Mouse (Mus musculus) CD4-positive, CD25-positive, alpha-beta regulatory T cell, adult 2 months (primary cell): ENCODE data around the gene Cyp4f40.
"Not testable (repeated sequence)": the region's sequence is repeated elsewhere in the genome, so short reads cannot be mapped to it uniquely, and the experiment has no call there.

Experiments used
- DNase-seq: peaks from one replicate; pipeline ENCODE4 v3.0.0-alpha.2; 2012; ENCODE audit warnings: low read depth, low spot score

Gene Cyp4f40

DNA sequence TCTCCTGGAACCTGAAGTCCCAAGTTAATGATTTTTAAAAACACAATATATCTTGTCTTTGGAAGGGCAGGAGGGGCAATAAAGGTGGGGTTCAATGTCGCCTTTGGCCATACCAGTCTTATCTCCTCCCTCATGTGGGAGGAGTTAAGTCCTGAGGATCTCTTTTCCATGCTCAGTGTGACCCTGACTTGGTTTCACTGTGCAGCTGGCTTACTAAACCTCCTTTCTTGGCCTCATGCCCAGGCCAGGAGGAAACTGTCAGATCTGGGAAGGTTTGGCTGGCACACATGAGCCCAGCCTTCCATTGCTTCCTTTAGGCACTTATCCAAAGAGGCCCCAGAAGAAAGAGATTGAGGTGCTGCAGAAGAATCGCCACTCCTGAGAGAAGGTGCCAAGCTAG is at the start of gene Cyp4f40:
Gene Cyp4f40, plus strand, starts transcription at position 189 of the 400 bp plus-strand sequence.
- DNase-seq, result no peak

DNA sequence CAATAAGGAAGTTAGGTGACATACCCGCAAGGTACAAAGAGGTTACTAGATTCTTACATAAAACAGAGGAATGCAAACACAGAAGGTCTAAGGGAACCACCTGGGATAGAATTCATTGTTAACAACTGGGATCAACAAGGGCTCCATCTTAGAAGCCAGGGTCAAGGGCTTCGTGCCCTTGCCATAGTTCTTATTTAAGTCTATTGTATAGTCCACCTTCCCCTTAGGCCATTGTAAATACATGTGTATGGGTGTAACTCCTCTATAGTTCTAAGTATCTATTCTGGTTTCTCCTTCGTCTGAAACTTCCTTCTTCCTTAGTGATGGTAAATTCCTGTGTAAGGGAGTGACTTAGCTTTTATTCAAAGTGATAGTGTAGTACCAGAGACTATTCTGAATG is 48.5 kb upstream of the Cyp4f40 start:
- DNase-seq, result not testable (repeated sequence)

DNA sequence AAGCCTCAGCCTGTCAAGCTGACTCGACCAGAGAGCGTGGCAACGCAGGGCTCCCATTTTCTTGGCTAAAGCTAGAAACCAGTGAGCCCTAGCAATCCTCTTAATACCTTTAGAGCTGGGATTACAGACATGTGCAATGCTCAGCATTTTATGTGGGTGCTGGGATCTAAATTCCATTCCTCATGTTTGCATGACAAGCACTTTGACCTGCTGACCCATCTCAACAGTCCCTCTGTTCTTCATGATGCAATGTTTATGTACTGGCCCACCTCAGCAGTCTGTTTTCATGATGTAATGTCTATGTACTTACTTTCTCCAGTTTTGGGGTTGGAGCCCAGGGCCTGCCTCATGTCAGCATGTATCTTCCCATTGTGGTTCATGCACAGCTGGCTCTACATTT is 47.8 kb upstream of the Cyp4f40 start:
- no peak for DNase-seq

DNA sequence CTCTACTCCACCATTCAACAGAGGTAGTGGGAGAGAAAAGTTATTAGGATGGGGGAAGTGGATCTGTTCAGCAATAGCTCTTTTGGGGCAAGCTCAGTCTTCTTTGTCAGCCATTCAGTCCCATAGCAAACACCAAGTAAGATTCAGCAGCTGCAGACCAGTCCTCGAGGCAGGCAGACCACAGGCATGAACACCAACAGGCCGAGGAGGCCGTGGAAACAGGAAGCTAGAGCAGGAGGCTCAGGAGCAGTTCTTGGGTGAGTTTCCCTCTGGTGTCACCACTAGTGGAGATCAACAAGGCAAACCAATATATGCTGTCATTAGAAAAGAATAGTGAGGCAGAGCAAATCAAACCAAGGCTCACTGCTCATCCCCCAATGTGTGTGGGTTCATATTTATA is 46.3 kb upstream of the Cyp4f40 start:
- no peak for DNase-seq

DNA sequence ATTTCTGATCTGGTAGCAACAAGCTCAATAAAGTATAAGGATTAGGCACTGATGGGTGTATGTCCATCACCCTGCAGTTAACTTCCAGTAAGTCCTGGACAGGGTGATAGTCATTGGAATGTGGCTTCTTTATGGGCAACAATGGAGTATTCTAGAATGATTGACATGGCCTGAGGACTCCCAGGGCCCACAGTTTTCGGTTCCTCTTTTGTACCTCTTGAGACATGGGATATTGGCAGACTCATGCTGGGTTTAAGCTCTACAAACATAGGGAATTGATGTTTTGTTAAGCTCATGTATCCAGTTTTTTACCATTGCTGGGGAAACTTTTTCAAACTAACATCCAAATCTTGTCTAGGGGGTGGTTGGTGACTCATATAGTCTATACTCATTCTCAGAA is 41.4 kb upstream of the Cyp4f40 start:
- no peak for DNase-seq

DNA sequence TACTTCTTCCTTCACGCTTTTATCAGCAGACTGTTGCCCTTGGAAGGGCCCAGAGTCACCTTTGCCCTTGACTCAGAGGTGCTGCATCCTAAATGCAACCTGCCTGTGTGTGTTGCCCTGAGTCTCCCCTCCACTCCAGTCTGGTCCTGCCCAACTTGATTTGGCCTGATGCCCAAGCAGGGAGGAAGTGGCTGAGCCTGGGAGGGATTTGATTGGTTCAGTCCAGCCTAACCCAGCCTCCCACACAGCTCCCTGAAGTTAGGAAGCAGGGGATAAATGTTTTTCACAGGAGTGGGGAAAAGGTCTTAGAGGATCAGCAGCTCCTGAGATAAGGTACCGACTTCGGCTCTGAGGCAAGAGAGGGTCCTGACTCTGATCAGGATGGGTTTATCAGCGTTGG is 37.7 kb upstream of the Cyp4f40 start, which contains the start of gene Cyp4f37:
Gene Cyp4f37, plus strand, starts transcription at position 292 of the 400 bp plus-strand sequence.
- not testable (repeated sequence) for DNase-seq

DNA sequence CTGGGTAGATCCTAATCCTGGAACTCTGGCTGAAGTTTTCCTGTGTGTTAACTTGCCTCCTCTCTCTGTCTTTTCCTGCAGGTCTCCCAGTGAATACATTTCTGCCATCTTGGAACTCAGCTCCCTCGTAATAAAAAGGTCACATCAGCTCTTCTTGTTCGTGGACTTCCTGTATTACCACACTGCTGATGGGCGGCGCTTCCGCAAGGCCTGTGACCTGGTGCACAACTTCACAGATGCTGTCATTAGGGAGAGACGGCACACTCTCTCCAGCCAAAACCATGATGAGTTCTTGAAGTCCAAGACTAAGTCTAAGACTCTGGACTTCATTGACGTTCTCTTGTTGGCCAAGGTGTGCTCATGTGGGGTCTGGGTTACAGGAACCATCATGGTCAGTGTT is 29.0 kb upstream of the Cyp4f40 start:
- not testable (repeated sequence) for DNase-seq

DNA sequence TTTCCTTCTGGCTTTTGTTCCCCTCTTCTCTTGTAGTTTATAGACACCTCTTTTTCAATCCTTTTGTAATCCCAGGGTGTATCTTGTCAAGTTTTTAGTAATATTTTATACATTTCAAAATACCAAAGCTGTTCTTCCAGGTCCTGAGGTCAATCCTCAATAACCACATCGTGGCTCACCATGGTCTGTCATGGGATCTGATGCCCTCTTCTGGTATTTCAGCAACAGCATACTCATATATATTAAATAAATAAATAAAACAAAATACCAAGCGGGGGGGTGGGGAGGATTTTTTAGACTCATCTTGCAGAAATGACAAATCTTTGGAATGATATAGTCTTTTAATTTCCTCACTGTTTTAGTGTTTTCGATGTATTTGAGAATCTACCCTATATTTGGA is 26.8 kb upstream of the Cyp4f40 start:
- no peak for DNase-seq

DNA sequence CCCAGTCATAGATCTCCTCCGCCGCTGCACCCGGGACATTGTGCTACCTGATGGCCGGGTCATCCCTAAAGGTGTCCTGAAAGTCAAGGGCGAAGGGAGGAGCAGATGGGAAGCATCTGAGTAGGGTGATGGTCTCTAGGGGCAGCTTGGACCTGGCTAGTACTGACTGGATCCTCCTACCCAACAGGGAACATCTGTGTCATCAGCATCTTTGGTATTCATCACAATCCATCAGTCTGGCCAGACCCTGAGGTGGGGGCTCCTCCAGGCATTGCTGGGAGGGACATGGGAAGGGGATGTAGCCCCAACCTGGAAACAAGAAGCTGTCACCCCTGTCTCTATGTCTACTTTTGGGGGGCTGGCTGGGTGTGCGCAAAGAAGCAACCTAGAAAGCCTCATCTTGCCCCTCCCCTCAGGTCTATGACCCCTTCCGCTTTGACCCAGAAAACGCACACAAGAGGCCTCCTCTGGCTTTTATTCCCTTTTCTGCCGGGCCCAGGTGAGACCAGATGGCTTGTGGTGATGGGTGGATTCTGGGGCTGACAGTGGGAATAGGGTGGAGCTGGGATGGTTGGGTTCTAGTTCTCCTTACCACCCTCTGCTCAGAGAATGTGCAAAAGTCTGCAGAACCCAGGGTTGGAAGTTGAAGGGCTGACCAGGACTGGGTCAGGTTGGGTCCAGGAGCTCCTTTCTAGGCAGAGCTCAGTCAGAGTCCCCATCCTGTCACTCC is 24.3 kb upstream of the Cyp4f40 start:
- DNase-seq, result not testable (repeated sequence)

DNA sequence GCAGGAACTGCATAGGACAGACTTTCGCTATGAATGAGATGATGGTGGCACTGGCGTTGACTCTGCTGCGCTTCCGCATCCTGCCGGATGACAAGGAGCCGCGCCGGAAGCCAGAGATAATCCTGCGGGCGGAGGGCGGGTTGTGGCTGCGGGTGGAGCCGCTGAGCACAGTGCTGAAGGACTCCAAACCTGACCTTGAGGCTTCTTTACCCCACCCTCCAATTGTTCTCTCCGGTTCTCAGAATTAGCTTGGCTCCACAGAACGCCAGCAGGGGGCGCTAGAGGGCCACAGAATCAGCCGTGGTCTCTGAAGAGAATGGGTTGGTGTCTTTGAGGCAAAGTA is 23.8 kb upstream of the Cyp4f40 start:
- peak; percentile 87 for DNase-seq

DNA sequence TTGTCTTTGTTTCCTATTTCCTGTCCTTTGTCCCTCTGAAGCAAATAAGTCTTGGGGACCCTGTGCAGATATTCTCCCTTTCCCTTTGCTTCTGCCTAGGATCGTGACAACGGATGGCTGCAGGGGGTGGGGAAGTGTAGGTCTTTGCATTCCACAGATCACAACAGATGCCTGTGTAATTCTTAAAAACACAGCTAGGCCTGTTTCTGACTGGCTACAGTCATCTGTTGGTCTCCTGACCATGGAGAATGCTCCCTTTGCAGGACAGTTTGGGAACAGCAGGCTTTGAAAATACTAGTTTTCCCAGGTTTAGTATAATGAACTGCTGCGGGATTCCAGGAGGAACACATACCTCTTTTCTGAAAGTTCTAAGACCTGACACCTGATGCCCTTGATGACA is 22.4 kb upstream of the Cyp4f40 start:
- DNase-seq, result no peak

DNA sequence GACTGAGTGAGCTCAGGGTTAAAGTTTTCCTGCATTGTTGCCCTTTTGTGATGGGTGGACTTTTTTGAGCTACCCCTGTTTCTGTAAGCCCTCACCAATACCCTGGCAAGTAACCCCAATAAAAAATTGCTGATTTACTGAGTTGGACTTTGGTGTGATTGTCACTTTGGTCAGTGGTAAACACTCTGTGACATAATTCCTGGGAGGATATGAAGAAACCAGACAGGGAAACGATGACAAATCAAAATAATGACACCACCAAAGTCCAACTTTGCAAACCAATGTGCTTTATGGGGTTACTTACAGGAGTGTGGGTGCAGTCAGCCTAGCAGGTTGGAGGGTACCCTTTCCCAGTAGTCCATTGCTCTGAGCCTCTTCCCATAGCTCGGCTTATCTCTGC is 21.5 kb upstream of the Cyp4f40 start:
- no peak for DNase-seq

DNA sequence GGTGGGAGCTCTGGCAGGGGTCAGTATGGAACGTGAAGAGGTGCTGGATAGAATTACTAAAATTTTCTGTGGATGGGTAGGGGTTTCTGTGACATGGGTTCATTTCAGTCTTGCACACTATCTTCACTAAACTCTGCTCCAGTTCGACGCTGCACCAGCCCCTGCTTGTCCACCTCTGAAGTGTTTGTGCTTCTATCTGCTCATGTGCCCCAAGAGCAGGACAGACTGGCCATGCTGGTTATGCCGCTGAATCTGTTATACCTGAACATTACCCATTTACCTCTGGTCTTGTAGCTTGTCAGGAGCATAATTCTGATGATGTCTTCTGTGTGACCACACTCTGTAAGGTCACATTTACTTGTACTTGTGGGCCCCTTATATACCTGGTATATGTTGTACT is 12.1 kb upstream of the Cyp4f40 start:
- DNase-seq, result no peak

DNA sequence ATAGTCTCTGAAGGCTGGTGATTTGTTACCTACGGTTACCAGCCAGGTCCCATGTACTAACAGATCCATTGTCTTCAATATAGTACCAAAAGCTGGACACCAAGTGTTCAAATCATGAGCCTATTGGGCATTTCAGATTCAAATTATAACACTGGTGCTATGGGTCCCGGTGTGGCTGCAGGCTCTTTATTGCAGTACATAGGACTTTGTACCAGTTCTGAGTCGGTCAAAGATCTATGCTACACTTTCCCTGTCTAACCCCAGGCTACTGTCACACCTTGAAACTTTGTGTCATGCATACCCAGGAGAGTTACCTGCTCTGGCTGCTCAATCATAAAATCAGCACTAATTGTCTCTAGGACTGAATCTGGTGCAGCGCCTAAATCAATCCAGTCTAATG is 4.8 kb upstream of the Cyp4f40 start:
- DNase-seq, result no peak

DNA sequence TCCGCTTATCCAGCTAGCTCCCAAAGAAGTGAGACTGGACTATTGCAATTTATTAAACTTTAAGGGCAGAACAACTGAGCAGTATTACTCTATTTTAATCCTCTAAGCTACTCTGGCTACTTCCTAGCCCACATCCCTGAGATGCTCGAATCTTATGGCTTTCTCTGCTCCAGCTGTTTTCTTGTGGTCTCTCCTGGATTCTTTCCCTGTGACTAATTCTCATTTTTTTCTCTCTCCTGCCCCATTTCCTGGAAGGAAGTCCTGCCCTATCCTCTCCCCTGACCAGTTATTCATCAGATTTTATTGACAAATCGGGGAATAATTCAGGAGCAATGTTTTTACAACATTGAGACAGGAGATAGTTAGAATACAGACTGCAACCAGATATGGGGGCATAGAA is 1.7 kb upstream of the Cyp4f40 start:
- DNase-seq, result no peak

DNA sequence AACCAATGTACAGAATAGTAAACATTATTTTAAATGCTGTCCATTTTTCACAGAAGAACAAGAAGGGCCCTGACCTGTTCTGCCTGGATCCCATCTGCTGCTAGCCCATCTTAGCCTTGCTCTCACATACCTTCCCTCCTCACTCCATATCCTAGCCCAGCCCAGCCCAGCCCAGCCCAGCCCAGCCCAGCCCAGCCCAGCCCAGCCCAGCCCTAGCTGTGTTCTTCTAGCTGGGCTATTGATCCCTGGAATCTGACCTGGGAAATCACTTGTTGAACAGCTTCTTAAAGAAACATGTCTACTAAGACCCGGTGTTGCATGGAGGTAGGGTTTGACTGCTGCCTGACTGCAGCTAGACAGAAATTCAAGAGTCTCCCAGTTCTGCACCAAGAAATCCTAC is 454 bp upstream of the Cyp4f40 start:
- DNase-seq, result no peak

DNA sequence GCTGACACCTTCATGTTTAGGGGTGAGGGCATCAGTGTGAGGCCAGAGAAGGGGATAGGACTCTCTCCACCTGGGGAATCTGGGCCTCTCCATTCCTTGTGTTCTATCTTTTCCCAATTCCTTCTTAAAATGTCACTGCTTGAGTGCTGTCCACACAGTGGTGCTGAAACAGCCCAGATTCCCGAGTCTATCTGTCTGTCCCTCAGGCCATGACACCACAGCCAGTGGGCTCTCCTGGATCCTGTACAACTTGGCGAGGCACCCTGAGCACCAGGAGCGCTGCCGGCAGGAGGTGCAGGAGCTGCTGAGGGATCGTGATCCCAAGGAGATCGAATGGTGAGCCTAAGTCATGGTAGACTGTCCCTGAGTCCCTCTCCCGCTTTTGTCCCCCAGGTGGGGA is 15.3 kb downstream of the Cyp4f40 start:
- no peak for DNase-seq

DNA sequence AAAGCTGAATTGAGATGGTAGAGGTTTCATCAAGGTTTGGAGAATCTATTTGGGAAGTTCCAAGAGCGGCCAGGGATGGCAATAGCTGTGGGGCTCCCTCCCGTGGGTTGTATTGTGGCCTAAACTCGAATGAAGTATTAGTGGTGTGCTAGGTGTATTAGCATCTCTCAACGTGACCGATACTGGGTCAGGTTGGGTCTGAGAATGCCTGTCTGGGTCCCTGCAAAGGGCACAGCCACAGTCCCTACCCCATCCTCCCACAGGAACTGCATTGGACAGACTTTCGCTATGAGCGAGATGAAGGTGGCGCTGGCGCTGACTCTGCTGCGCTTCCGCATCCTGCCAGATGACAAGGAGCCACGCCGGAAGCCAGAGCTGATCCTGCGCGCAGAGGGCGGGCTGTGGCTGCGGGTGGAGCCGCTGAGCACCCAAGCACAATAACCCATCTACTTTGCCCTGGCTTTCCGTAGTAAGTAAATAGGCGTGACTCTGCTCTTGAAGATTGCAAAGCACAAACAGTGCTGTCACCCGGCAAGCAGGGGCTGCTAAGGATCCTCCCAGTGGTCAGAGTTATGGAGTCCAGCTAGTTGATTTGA is 17.4 kb downstream of the Cyp4f40 start:
- DNase-seq, result peak; percentile 63

DNA sequence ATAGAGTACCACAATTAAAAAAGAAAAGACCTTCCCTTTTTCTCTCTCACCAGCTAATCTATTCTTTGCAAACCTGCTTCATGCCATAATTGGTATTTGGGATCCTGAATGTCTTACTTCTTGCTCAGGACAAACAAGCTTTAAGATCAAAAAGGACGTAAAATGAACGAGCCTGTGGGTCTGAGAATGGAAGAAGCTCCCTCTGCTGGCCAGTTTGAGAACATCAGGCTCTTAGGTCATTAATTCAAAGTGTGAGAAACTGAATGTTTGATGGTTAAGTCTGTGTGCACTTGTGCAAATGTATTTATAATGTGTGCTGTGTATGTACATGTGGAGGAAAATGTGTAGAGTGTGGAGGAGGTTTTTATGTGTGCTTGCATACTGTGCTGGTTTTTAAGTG is 21.7 kb downstream of the Cyp4f40 start:
- DNase-seq, result peak; percentile 80

DNA sequence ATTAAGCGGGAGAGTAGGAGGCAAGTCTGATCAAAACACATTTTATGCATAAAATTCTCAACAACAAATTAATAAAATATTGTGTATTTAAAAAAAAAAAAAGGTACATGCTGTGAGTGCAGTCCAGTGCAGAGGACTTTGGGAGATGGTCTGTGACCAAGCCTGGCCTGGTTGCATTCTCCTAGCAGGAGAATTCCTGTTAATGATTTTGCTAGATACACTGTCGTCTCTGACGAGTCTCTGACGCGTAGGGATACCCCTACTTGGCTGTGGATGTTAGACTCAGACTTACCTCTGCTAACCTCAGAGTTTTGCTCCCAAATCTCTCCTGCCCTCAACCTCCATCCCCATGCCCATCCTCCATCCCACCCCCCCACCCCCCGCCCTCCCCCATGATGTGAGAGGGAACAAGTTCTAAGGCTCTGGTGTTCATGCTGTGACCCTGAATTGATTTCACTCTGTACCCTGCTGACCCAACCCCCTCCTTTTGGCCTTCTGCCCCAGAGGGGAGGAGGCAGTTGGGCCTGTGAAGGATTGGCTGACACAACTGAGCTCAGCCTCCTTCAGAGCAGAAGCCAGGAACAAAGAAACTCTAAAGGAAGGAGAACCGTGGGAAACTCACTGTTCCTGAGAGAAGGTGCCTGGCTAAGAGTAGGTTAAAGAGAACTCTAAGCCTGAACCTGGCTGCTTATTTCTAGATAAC is 26.5 kb downstream of the Cyp4f40 start, which contains the start of gene Cyp4f15:
Gene Cyp4f15, plus strand, starts transcription at position 580 of the 703 bp plus-strand sequence.
- no peak for DNase-seq

DNA sequence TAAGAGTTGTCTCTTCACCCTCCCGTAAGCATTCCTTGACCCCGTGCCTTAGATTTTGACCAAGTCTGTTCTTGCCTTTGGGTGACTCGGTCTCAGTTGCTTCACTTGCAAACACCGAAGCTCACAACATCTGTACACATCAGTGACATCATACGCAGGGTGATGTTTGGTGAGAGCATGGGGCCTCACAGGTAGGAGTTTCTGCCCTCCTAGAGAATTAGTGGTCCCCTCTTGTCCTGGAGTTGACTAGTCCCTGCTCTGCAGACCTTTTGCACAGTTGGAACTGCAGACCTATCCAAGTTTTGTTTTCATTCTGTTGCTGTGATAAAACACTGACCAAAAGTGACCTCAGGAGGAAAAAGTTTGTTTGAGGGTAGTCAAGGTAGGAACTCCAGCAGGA is 28.0 kb downstream of the Cyp4f40 start:
- DNase-seq, result no peak

DNA sequence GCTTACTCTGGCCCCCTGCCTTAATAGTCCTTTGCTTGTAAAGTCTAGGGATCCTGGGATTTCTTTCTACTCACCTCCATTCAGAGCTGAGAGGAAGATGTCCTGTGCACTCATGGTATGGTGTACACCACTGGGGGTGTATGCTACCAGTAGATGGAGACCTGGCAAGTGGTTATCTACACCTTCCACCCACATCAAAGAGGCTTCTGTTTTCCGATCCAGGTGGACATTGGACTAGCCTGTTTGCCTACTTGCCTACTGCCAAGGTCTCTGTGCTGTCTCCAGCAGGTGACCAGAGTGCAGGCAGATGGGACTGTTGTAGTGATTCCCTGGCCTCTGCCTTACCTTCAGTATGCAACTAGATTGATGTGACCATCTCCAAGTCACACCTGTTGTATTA is 32.3 kb downstream of the Cyp4f40 start:
- no peak for DNase-seq

DNA sequence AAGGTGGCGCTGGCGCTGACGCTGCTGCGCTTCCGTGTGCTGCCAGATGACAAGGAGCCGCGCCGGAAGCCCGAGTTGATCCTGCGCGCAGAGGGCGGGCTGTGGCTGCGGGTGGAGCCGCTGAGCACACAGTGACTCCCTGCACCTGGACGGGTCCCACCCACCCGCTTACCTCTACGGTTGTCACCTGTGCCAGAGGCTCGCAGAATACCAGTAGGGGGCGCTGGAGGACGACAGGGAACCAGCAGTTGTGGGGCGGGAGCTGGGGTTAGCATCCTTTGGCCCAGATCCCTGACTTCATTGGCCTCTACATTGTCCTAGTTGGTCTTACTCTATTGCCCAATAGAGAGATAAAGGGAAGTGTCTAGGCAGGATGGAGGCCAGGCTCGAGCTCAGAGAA is 44.1 kb downstream of the Cyp4f40 start:
- peak; percentile 38 for DNase-seq
